Mouse (Mus musculus): ENCODE results near the gene Pola2.

DNA sequence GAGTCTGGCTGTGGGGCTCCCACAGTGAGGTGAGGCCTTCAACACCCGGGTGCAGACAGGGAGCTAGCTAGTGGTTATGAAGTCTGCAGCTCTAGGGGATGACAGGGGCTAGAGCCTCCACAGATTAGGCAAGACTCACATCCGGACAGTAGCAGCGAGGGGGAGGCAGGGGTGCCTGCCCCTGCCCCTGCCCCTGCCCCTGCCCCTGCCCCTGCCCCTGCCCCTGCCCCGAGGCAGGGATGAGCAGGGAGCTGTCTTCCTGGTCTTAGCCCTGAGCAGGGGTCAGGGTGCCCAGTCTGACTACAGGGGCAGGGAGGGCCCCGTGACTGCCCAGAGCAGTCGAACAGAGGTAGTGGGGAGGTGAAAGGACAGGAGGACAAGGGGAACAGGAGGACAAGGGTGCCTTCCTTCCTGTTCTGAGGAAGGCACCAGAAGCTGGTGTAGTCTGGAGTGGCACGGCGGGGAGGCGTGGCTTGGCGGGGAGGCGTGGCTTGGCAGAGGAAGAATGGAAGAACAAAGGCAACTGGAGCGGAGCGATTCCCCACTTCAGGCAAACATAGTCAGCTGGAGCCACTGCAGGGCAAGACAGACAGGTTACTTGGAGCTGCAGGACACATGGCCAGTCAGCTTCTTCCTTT, 24.9 kb upstream of the Pola2 start:
- no peak for TF ChIP-seq CTCF (IDR thresholded peaks at IDR 0.05; ENCODE audit: insufficient read depth, low read length)
- no peak for TF ChIP-seq POLR2A (IDR thresholded peaks at IDR 0.05; ENCODE audit: borderline replicate concordance, extremely low read depth, low read depth, low read length)

All from lung, adult 2 months (tissue).